Mouse (Mus musculus): ENCODE data around the gene Ptov1. TPM values are rescaled to one million over a fixed set of nuclear protein-coding genes. Genes with fewer than 3 reads are reported as not detected.
"Not testable (repeated sequence)": the region's sequence is repeated elsewhere in the genome, so short reads cannot be mapped to it uniquely, and the experiment has no call there.

Ptov1 gene
- polyA plus RNA-seq, 1 experiment from 2014 or later, result 156 TPM

DNA sequence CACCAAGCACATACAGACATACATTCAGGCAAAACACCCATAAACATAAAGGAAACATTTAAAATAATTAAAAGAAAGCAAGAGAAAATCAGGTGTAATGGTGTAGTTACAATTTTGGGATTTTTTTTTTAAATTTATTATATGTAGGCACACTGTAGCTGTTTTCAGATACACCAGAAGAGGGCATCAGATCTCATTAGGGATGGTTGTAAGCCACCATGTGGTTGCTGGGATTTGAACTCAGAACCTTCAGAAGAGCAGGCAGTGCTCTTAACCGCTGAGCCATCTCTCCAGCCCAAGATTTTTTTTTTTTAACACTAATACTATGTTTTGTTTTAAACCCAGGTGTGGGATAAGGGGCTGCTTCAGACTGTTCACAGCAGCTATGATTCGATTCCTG is 2.2 kb upstream of the Ptov1 start:
- not testable (repeated sequence) for H3K27ac ChIP-seq (ENCODE audit: low read length); H3K27me3 ChIP-seq (ENCODE audit: control insufficient read depth, insufficient read depth, low read length); H3K9ac ChIP-seq (ENCODE audit: low read length); H3K4me3 ChIP-seq (replicated peaks; ENCODE audit: low read length); ATAC-seq (ENCODE audit: insufficient read depth, low FRiP score); H3K4me2 ChIP-seq (ENCODE audit: low read depth, low read length); H3K9me3 ChIP-seq (replicated peaks; ENCODE audit: control insufficient read depth, low read length); H3K36me3 ChIP-seq (ENCODE audit: control insufficient read depth, insufficient read depth, low read length)
- 92% methylated on average over 2 of the region's 2 CpGs for WGBS
- peaks cover 27% of the 10 kb centered on the region for H3K4me1 ChIP-seq (ENCODE audit: control insufficient read depth, insufficient read depth, low read length)

- no peak for ATAC-seq (ENCODE audit: insufficient read depth, low FRiP score)
Observed at GRCm38 (mm10) chr7:44871181-44871580, 1.6 kb upstream of the Ptov1 start.

DNA sequence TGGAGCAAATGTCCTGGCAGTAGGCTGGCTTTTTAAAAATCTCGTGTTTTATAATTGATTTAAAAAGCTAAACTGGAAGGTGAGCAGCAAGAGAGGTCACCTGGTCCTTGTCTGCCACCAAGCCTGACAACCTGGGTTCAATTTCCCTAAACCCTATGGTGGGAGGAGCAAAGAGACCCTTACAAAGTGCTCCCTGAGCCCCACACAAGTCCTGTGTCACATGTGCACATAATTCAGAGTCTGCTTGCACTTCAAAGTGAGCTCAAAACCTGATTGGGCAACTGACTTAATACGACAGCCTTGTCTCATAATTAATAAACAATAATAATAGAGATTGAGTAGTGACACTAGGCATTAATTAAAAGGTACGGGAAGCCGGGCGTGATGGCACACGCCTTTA is 1.0 kb upstream of the Ptov1 start:
- WGBS, result 79% methylated on average over 6 of the region's 6 CpGs
- Histone ChIP-seq H3K9ac (ENCODE audit: low read length) (peak overlapping the region; percentile 100), H3K4me1 (ENCODE audit: control insufficient read depth, insufficient read depth, low read length) (peaks cover 39% of the 10 kb centered on the region), H3K36me3 (ENCODE audit: control insufficient read depth, insufficient read depth, low read length) (no peaks in the 10 kb centered on the region), H3K4me3 (replicated peaks; ENCODE audit: low read length) (peak overlapping the region; percentile 91), H3K27me3 (ENCODE audit: control insufficient read depth, insufficient read depth, low read length) (no peaks in the 10 kb centered on the region), H3K9me3 (replicated peaks; ENCODE audit: control insufficient read depth, low read length) (no peaks in the 10 kb centered on the region), H3K4me2 (ENCODE audit: low read depth, low read length) (peak overlapping the region; percentile 90), H3K27ac (ENCODE audit: low read length) (peak overlapping the region; percentile 100)
- no peak for ATAC-seq (ENCODE audit: insufficient read depth, low FRiP score)

More at GRCm38 (mm10) chr7:44871181-44871580, 1.6 kb upstream of the Ptov1 start:
- 88% methylated on average over 1 of the region's 1 CpGs for WGBS
- H3K4me3 ChIP-seq (replicated peaks; ENCODE audit: low read length), result no peak overlapping the region
- peaks cover 33% of the 10 kb centered on the region for H3K4me1 ChIP-seq (ENCODE audit: control insufficient read depth, insufficient read depth, low read length)
- H3K27me3 ChIP-seq (ENCODE audit: control insufficient read depth, insufficient read depth, low read length), result no peaks in the 10 kb centered on the region
- no peaks in the 10 kb centered on the region for H3K9me3 ChIP-seq (replicated peaks; ENCODE audit: control insufficient read depth, low read length)
- H3K36me3 ChIP-seq (ENCODE audit: control insufficient read depth, insufficient read depth, low read length), result no peaks in the 10 kb centered on the region
- H3K27ac ChIP-seq (ENCODE audit: low read length), result no peak overlapping the region
- H3K9ac ChIP-seq (ENCODE audit: low read length), result no peak overlapping the region
- H3K4me2 ChIP-seq (ENCODE audit: low read depth, low read length), result no peak overlapping the region

DNA sequence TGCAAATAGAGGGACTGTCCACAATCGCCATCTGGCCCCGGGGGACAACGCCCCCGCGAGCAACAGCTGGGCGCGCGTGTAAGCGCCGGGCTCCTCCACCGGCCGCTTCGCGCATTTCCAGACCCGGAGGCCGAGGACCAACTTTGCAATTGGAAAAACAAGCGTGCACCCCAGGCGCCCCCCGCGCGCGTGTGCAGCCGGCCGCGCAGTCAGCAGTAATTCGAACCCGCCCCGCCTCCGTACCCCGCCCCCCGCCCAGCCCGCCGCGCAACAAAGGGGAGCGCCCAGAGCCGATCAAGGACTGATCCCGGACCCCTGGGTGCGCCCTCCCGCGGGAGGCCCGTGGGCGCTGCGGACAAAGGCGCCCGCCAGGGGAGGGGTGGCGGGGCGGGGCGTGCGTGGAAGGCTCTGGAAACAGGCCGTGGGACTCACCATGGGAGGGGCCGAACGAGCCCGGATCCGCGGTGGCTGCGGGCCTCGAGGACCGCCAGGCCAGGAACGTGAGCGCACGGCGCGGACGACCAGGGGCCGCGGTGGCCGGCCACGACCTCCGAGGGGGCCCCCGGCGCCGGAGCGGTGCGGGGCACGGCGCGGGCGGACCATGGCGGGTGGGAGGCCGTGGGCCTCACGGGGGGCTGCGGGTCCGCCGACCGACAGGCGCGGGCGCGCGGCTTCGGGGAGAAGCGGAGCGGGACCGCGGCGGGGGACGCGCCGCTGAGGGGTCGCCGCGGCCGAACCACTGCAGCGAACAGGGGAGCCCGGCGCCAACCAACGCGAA is 480 bp downstream of the Ptov1 start:
- no peaks in the 10 kb centered on the region for H3K9me3 ChIP-seq (replicated peaks; ENCODE audit: control insufficient read depth, low read length)
- H3K27ac ChIP-seq (ENCODE audit: low read length), result peak overlapping the region; percentile 100
- H3K27me3 ChIP-seq (ENCODE audit: control insufficient read depth, insufficient read depth, low read length), result no peaks in the 10 kb centered on the region
- peak; percentile 68 for ATAC-seq (ENCODE audit: insufficient read depth, low FRiP score)
- WGBS, result under 1% methylated on average over 105 of the region's 108 CpGs
- peak overlapping the region; percentile 90 for H3K4me2 ChIP-seq (ENCODE audit: low read depth, low read length)
- H3K4me3 ChIP-seq (replicated peaks; ENCODE audit: low read length), result peak overlapping the region; percentile 91
- peaks cover 6% of the 10 kb centered on the region for H3K36me3 ChIP-seq (ENCODE audit: control insufficient read depth, insufficient read depth, low read length)
- peak overlapping the region; percentile 100 for H3K9ac ChIP-seq (ENCODE audit: low read length)
- peaks cover 46% of the 10 kb centered on the region for H3K4me1 ChIP-seq (ENCODE audit: control insufficient read depth, insufficient read depth, low read length)

DNA sequence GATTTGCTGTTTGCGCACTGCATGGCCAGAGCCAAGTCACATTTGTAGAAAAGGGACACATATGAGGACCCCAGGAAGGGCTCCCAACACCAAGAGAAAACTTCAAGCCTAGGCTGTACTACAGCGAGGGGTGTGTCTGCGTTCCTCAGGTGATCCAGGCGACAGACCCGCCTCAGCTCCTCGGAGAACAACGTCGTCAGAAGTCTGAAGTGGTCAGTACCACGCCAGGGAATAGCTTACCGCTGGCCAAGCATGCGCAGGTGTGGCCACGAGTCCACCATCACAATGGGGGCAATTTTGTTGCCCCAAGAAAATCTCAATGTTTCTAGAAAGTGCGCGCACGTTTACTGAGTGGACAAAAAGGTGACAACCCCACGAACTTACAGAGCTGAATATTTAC is 1.1 kb downstream of the Ptov1 start:
- ATAC-seq (ENCODE audit: insufficient read depth, low FRiP score), result no peak
- peaks cover 48% of the 10 kb centered on the region for H3K4me1 ChIP-seq (ENCODE audit: control insufficient read depth, insufficient read depth, low read length)

GRCm38 (mm10) chr7:44867802-44868201 is 1.8 kb downstream of the Ptov1 start:
- H3K4me3 ChIP-seq (replicated peaks; ENCODE audit: low read length), result peak overlapping the region; percentile 91
- WGBS, result 32% methylated on average over 9 of the region's 9 CpGs
- no peaks in the 10 kb centered on the region for H3K27me3 ChIP-seq (ENCODE audit: control insufficient read depth, insufficient read depth, low read length)
- H3K4me1 ChIP-seq (ENCODE audit: control insufficient read depth, insufficient read depth, low read length), result peaks cover 50% of the 10 kb centered on the region
- H3K4me2 ChIP-seq (ENCODE audit: low read depth, low read length), result peak overlapping the region; percentile 90
- ATAC-seq (ENCODE audit: insufficient read depth, low FRiP score), result no peak
- H3K9me3 ChIP-seq (replicated peaks; ENCODE audit: control insufficient read depth, low read length), result no peaks in the 10 kb centered on the region
- H3K27ac ChIP-seq (ENCODE audit: low read length), result peak overlapping the region; percentile 100
- H3K9ac ChIP-seq (ENCODE audit: low read length), result peak overlapping the region; percentile 100
- peaks cover 18% of the 10 kb centered on the region for H3K36me3 ChIP-seq (ENCODE audit: control insufficient read depth, insufficient read depth, low read length)

More for the DNA sequence above, 1.1 kb downstream of the Ptov1 start:
- Histone ChIP-seq H3K27me3 (ENCODE audit: control insufficient read depth, insufficient read depth, low read length) (no peaks in the 10 kb centered on the region), H3K9ac (ENCODE audit: low read length) (peak overlapping the region; percentile 100), H3K4me2 (ENCODE audit: low read depth, low read length) (peak overlapping the region; percentile 90), H3K9me3 (replicated peaks; ENCODE audit: control insufficient read depth, low read length) (no peaks in the 10 kb centered on the region), H3K4me3 (replicated peaks; ENCODE audit: low read length) (peak overlapping the region; percentile 91), H3K27ac (ENCODE audit: low read length) (peak overlapping the region; percentile 100), H3K36me3 (ENCODE audit: control insufficient read depth, insufficient read depth, low read length) (peaks cover 12% of the 10 kb centered on the region)
- WGBS, result 3% methylated on average over 16 of the region's 16 CpGs

GRCm38 (mm10) chr7:44867010-44867702 is 2.4 kb downstream of the Ptov1 start:
- H3K9me3 ChIP-seq (replicated peaks; ENCODE audit: control insufficient read depth, low read length), result no peaks in the 10 kb centered on the region
- peak overlapping the region; percentile 91 for H3K4me3 ChIP-seq (replicated peaks; ENCODE audit: low read length)
- H3K27me3 ChIP-seq (ENCODE audit: control insufficient read depth, insufficient read depth, low read length), result no peaks in the 10 kb centered on the region
- 54% methylated on average over 19 of the region's 19 CpGs for WGBS
- peaks cover 46% of the 10 kb centered on the region for H3K4me1 ChIP-seq (ENCODE audit: control insufficient read depth, insufficient read depth, low read length)
- peak overlapping the region; percentile 100 for H3K9ac ChIP-seq (ENCODE audit: low read length)
- H3K4me2 ChIP-seq (ENCODE audit: low read depth, low read length), result peak overlapping the region; percentile 90
- ATAC-seq (ENCODE audit: insufficient read depth, low FRiP score), result no peak
- H3K27ac ChIP-seq (ENCODE audit: low read length), result peak overlapping the region; percentile 100
- H3K36me3 ChIP-seq (ENCODE audit: control insufficient read depth, insufficient read depth, low read length), result peaks cover 25% of the 10 kb centered on the region

GRCm38 (mm10) chr7:44866276-44867009 is 3.1 kb downstream of the Ptov1 start:
- Histone ChIP-seq H3K27ac (ENCODE audit: low read length) (peak overlapping the region; percentile 74), H3K9me3 (replicated peaks; ENCODE audit: control insufficient read depth, low read length) (no peaks in the 10 kb centered on the region), H3K4me2 (ENCODE audit: low read depth, low read length) (peak overlapping the region; percentile 90), H3K4me1 (ENCODE audit: control insufficient read depth, insufficient read depth, low read length) (peaks cover 46% of the 10 kb centered on the region), H3K27me3 (ENCODE audit: control insufficient read depth, insufficient read depth, low read length) (no peaks in the 10 kb centered on the region), H3K9ac (ENCODE audit: low read length) (peak overlapping the region; percentile 100), H3K36me3 (ENCODE audit: control insufficient read depth, insufficient read depth, low read length) (peaks cover 27% of the 10 kb centered on the region), H3K4me3 (replicated peaks; ENCODE audit: low read length) (peak overlapping the region; percentile 91)
- 37% methylated on average over 15 of the region's 15 CpGs for WGBS
- peak; percentile 10 for ATAC-seq (ENCODE audit: insufficient read depth, low FRiP score)
